Mouse (Mus musculus): Measurements from ENCODE around the gene Ppm1a. TPM values are rescaled to one million over a fixed set of nuclear protein-coding genes. Genes with fewer than 3 reads are reported as not detected.

The Ppm1a gene
- polyA plus RNA-seq (2015; fragmentation: Nextera tagmentation; extraction: Ambion mirVana): 20.0 and 21.2 TPM in 2 replicates

- no peaks in the 10 kb centered on the region for H3K27me3 ChIP-seq (replicated peaks; ENCODE audit: control insufficient read depth, insufficient read depth, low read length)
- H3K4me3 ChIP-seq (ENCODE audit: low read length): no peak within 1 kb of the TSS
- H3K4me2 ChIP-seq (ENCODE audit: low read depth, low read length): no peak within 1 kb of the TSS
- H3K36me3 ChIP-seq (ENCODE audit: control insufficient read depth, insufficient read depth, low read length): no peaks in the 10 kb centered on the region
- H3K27ac ChIP-seq (ENCODE audit: low read length): no peak within 1 kb of the TSS
- peaks cover 6% of the 10 kb centered on the region for H3K4me1 ChIP-seq (ENCODE audit: control insufficient read depth, insufficient read depth, low read length)
- 19% methylated on average over 4 of the region's 4 CpGs for WGBS
- no peaks in the 10 kb centered on the region for H3K9me3 ChIP-seq (ENCODE audit: control insufficient read depth, low read length)
- no peak within 1 kb of the TSS for H3K9ac ChIP-seq (ENCODE audit: low read depth, low read length)
- no peak for ATAC-seq
These were observed at the start of gene Ppm1a for GRCm38 (mm10) chr12:72757086-72757485. TSS of gene Ppm1a (plus strand) at chr12:72757455.

- Histone ChIP-seq H3K27ac (ENCODE audit: low read length) (no peak overlapping the region), H3K9ac (ENCODE audit: low read depth, low read length) (no peak overlapping the region), H3K27me3 (replicated peaks; ENCODE audit: control insufficient read depth, insufficient read depth, low read length) (no peaks in the 10 kb centered on the region), H3K4me2 (ENCODE audit: low read depth, low read length) (no peak overlapping the region), H3K36me3 (ENCODE audit: control insufficient read depth, insufficient read depth, low read length) (no peaks in the 10 kb centered on the region), H3K4me3 (ENCODE audit: low read length) (no peak overlapping the region), H3K9me3 (ENCODE audit: control insufficient read depth, low read length) (no peaks in the 10 kb centered on the region), H3K4me1 (ENCODE audit: control insufficient read depth, insufficient read depth, low read length) (no peaks in the 10 kb centered on the region)
- 97% methylated on average over 3 of the region's 3 CpGs for WGBS
- no peak for ATAC-seq
These were observed 47.3 kb upstream of the Ppm1a start for GRCm38 (mm10) chr12:72709981-72710380.

- H3K27ac ChIP-seq (ENCODE audit: low read length): no peak overlapping the region
- WGBS: 89% methylated on average over 2 of the region's 2 CpGs
- H3K4me2 ChIP-seq (ENCODE audit: low read depth, low read length): no peak overlapping the region
- H3K4me1 ChIP-seq (ENCODE audit: control insufficient read depth, insufficient read depth, low read length): no peaks in the 10 kb centered on the region
- no peaks in the 10 kb centered on the region for H3K9me3 ChIP-seq (ENCODE audit: control insufficient read depth, low read length)
- no peaks in the 10 kb centered on the region for H3K27me3 ChIP-seq (replicated peaks; ENCODE audit: control insufficient read depth, insufficient read depth, low read length)
- ATAC-seq: no peak
- H3K9ac ChIP-seq (ENCODE audit: low read depth, low read length): no peak overlapping the region
- no peaks in the 10 kb centered on the region for H3K36me3 ChIP-seq (ENCODE audit: control insufficient read depth, insufficient read depth, low read length)
- no peak overlapping the region for H3K4me3 ChIP-seq (ENCODE audit: low read length)
These were observed 42.4 kb upstream of the Ppm1a start for GRCm38 (mm10) chr12:72714896-72715295.

- Histone ChIP-seq H3K4me3 (ENCODE audit: low read length) (no peak overlapping the region), H3K4me1 (ENCODE audit: control insufficient read depth, insufficient read depth, low read length) (no peaks in the 10 kb centered on the region), H3K9ac (ENCODE audit: low read depth, low read length) (no peak overlapping the region), H3K27ac (ENCODE audit: low read length) (no peak overlapping the region), H3K9me3 (ENCODE audit: control insufficient read depth, low read length) (no peaks in the 10 kb centered on the region), H3K4me2 (ENCODE audit: low read depth, low read length) (no peak overlapping the region), H3K36me3 (ENCODE audit: control insufficient read depth, insufficient read depth, low read length) (no peaks in the 10 kb centered on the region), H3K27me3 (replicated peaks; ENCODE audit: control insufficient read depth, insufficient read depth, low read length) (no peaks in the 10 kb centered on the region)
- no peak for ATAC-seq
- 96% methylated on average over 9 of the region's 9 CpGs for WGBS
These were observed 41.4 kb upstream of the Ppm1a start for GRCm38 (mm10) chr12:72715846-72716245.

- no peaks in the 10 kb centered on the region for H3K27me3 ChIP-seq (replicated peaks; ENCODE audit: control insufficient read depth, insufficient read depth, low read length)
- WGBS: 38% methylated on average over 2 of the region's 2 CpGs
- H3K4me1 ChIP-seq (ENCODE audit: control insufficient read depth, insufficient read depth, low read length): peaks cover 5% of the 10 kb centered on the region; the same call in 1 of the 2 replicates
- H3K9me3 ChIP-seq (ENCODE audit: control insufficient read depth, low read length): no peaks in the 10 kb centered on the region
- H3K4me2 ChIP-seq (ENCODE audit: low read depth, low read length): no peak overlapping the region
- ATAC-seq: 0 out of 2 replicates have a peak, but pooled peaks have one; percentile 4
- H3K4me3 ChIP-seq (ENCODE audit: low read length): no peak overlapping the region
- no peak overlapping the region for H3K9ac ChIP-seq (ENCODE audit: low read depth, low read length)
- peak overlapping the region; percentile 63 for H3K27ac ChIP-seq (ENCODE audit: low read length)
- no peaks in the 10 kb centered on the region for H3K36me3 ChIP-seq (ENCODE audit: control insufficient read depth, insufficient read depth, low read length)
These were observed 38.2 kb upstream of the Ppm1a start for GRCm38 (mm10) chr12:72719046-72719445.

GRCm38 (mm10) chr12:72719452-72720087 is 37.7 kb upstream of the Ppm1a start:
- H3K9me3 ChIP-seq (ENCODE audit: control insufficient read depth, low read length): no peaks in the 10 kb centered on the region
- no peak overlapping the region for H3K9ac ChIP-seq (ENCODE audit: low read depth, low read length)
- no peaks in the 10 kb centered on the region for H3K27me3 ChIP-seq (replicated peaks; ENCODE audit: control insufficient read depth, insufficient read depth, low read length)
- H3K27ac ChIP-seq (ENCODE audit: low read length): peak overlapping the region; percentile 63
- H3K4me1 ChIP-seq (ENCODE audit: control insufficient read depth, insufficient read depth, low read length): peaks cover 6% of the 10 kb centered on the region; the same call in 1 of the 2 replicates
- WGBS: 52% methylated on average over 11 of the region's 11 CpGs
- H3K4me2 ChIP-seq (ENCODE audit: low read depth, low read length): no peak overlapping the region
- ATAC-seq: peak; percentile 80
- no peaks in the 10 kb centered on the region for H3K36me3 ChIP-seq (ENCODE audit: control insufficient read depth, insufficient read depth, low read length)
- H3K4me3 ChIP-seq (ENCODE audit: low read length): no peak overlapping the region

- 86% methylated on average over 5 of the region's 5 CpGs for WGBS
- H3K4me2 ChIP-seq (ENCODE audit: low read depth, low read length): no peak overlapping the region
These were observed 35.5 kb upstream of the Ppm1a start for GRCm38 (mm10) chr12:72721710-72722109.

GRCm38 (mm10) chr12:72723965-72724364 is 33.3 kb upstream of the Ppm1a start:
- no peak overlapping the region for H3K9ac ChIP-seq (ENCODE audit: low read depth, low read length)
- no peak overlapping the region for H3K4me2 ChIP-seq (ENCODE audit: low read depth, low read length)
- WGBS: 23% methylated on average over 3 of the region's 3 CpGs
- no peaks in the 10 kb centered on the region for H3K9me3 ChIP-seq (ENCODE audit: control insufficient read depth, low read length)
- no peak overlapping the region for H3K4me3 ChIP-seq (ENCODE audit: low read length)
- no peak; the same call in 1 of the 2 replicates for ATAC-seq
- H3K4me1 ChIP-seq (ENCODE audit: control insufficient read depth, insufficient read depth, low read length): peaks cover 6% of the 10 kb centered on the region; the same call in 1 of the 2 replicates
- H3K36me3 ChIP-seq (ENCODE audit: control insufficient read depth, insufficient read depth, low read length): no peaks in the 10 kb centered on the region
- H3K27ac ChIP-seq (ENCODE audit: low read length): no peak overlapping the region
- no peaks in the 10 kb centered on the region for H3K27me3 ChIP-seq (replicated peaks; ENCODE audit: control insufficient read depth, insufficient read depth, low read length)

More at GRCm38 (mm10) chr12:72721710-72722109, 35.5 kb upstream of the Ppm1a start:
- peaks cover 6% of the 10 kb centered on the region; the same call in 1 of the 2 replicates for H3K4me1 ChIP-seq (ENCODE audit: control insufficient read depth, insufficient read depth, low read length)
- no peak for ATAC-seq
- H3K9me3 ChIP-seq (ENCODE audit: control insufficient read depth, low read length): no peaks in the 10 kb centered on the region
- no peak overlapping the region for H3K27ac ChIP-seq (ENCODE audit: low read length)
- no peaks in the 10 kb centered on the region for H3K36me3 ChIP-seq (ENCODE audit: control insufficient read depth, insufficient read depth, low read length)
- H3K9ac ChIP-seq (ENCODE audit: low read depth, low read length): no peak overlapping the region
- no peaks in the 10 kb centered on the region for H3K27me3 ChIP-seq (replicated peaks; ENCODE audit: control insufficient read depth, insufficient read depth, low read length)
- no peak overlapping the region for H3K4me3 ChIP-seq (ENCODE audit: low read length)

GRCm38 (mm10) chr12:72727021-72727420 is 30.2 kb upstream of the Ppm1a start:
- H3K36me3 ChIP-seq (ENCODE audit: control insufficient read depth, insufficient read depth, low read length): no peaks in the 10 kb centered on the region
- WGBS: 87% methylated on average over 8 of the region's 8 CpGs
- H3K27me3 ChIP-seq (replicated peaks; ENCODE audit: control insufficient read depth, insufficient read depth, low read length): no peaks in the 10 kb centered on the region
- no peak overlapping the region for H3K27ac ChIP-seq (ENCODE audit: low read length)
- no peak overlapping the region for H3K4me3 ChIP-seq (ENCODE audit: low read length)
- no peaks in the 10 kb centered on the region for H3K9me3 ChIP-seq (ENCODE audit: control insufficient read depth, low read length)
- no peak for ATAC-seq
- H3K4me2 ChIP-seq (ENCODE audit: low read depth, low read length): no peak overlapping the region
- peaks cover 6% of the 10 kb centered on the region; the same call in 1 of the 2 replicates for H3K4me1 ChIP-seq (ENCODE audit: control insufficient read depth, insufficient read depth, low read length)
- H3K9ac ChIP-seq (ENCODE audit: low read depth, low read length): no peak overlapping the region

Measured in intestine, embryonic 16.5 days (tissue).